Mouse (Mus musculus) MEL (cell line): ENCODE measurements around the gene Cenps. TPM values are rescaled to one million over a fixed set of nuclear protein-coding genes. Genes with fewer than 3 reads are reported as not detected.
A peak's percentile ranks its signal among the peaks of the same experiment; 100 is the strongest.

Source experiments
- DNase-seq: peaks from one replicate; pipeline ENCODE4 v3.0.0; 2011; ENCODE audit warnings: low read depth, low spot score
- H3K27ac ChIP-seq: 2 replicates; pipeline ENCODE4 v1.5.1; 2012; ENCODE audit warnings: low read depth, mild to moderate bottlenecking, control low read depth, low read length, moderate library complexity; ENCODE audit not compliant: control insufficient read depth
- H3K27me3 ChIP-seq, 2 experiments: fragments of 150-350 bp in 1 of 2; sonication (generic) in 1 of 2; 2 replicates each; pipeline ENCODE4 v1.6.1; 2012; ENCODE audit warnings: low read length in 2 of 2, mild to moderate bottlenecking in 2 of 2, improper control_type of control experiment in 1 of 2, moderate library complexity in 1 of 2; ENCODE audit not compliant: insufficient read depth in 2 of 2, control insufficient read depth in 1 of 2
- H3K36me3 ChIP-seq, 2 experiments: 2 replicates each; pipeline ENCODE4 v1.6.1; 2012 to 2014; ENCODE audit warnings: low read length in 2 of 2, improper control_type of control experiment in 1 of 2, inconsistent platforms in 1 of 2, mild to moderate bottlenecking in 1 of 2; ENCODE audit not compliant: insufficient read depth in 2 of 2, control insufficient read depth in 1 of 2
- H3K4me1 ChIP-seq, 2 experiments: fragments of 150-350 bp in 1 of 2; sonication (generic) in 1 of 2; 2 replicates each; pipeline ENCODE4 v1.6.1; 2012; ENCODE audit warnings: low read length in 2 of 2, improper control_type of control experiment in 1 of 2, mild to moderate bottlenecking in 1 of 2; ENCODE audit not compliant: insufficient read depth in 2 of 2, control insufficient read depth in 1 of 2
- H3K4me3 ChIP-seq, 2 experiments: fragments of 150-350 bp in 1 of 2; sonication (generic) in 1 of 2; 2 replicates each; pipeline ENCODE4 v1.5.1; 2012; ENCODE audit warnings: low read depth in 2 of 2, low read length in 2 of 2, mild to moderate bottlenecking in 2 of 2, moderate library complexity in 2 of 2, control low read depth in 1 of 2, improper control_type of control experiment in 1 of 2; ENCODE audit not compliant: control insufficient read depth in 1 of 2, insufficient read depth in 1 of 2
- H3K79me2 ChIP-seq: 2 replicates; pipeline ENCODE4 v1.6.1; 2012; ENCODE audit warnings: mild to moderate bottlenecking, low read length, moderate library complexity; ENCODE audit not compliant: control insufficient read depth, poor library complexity, insufficient read depth
- H3K9ac ChIP-seq: 2 replicates; pipeline ENCODE4 v1.6.1; 2012; ENCODE audit warnings: low read depth, mild to moderate bottlenecking, control low read depth, low read length, moderate library complexity; ENCODE audit not compliant: control insufficient read depth, poor library complexity, severe bottlenecking
- H3K9me3 ChIP-seq: fragments of 150-350 bp; sonication (generic); replicated peaks from 2 replicates; pipeline ENCODE4 v1.6.1; 2012; ENCODE audit warnings: mild to moderate bottlenecking, low read length, improper control_type of control experiment, moderate library complexity; ENCODE audit not compliant: insufficient read depth
- BHLHE40 ChIP-seq: IDR thresholded peaks from 2 replicates; pipeline ENCODE4 v1.6.1; 2012; ENCODE audit warnings: low read depth, mild to moderate bottlenecking, inconsistent platforms, low read length, improper control_type of control experiment, borderline replicate concordance
- CHD1 ChIP-seq: IDR thresholded peaks from 2 replicates; pipeline ENCODE4 v1.6.1; 2012; ENCODE audit warnings: low read depth, mild to moderate bottlenecking, inconsistent platforms, low read length, improper control_type of control experiment
- CTCF ChIP-seq, 3 experiments: IDR thresholded peaks in 2 of 3; conservative IDR thresholded peaks in 1 of 3; 2 replicates each; pipeline ENCODE4 v1.5.1; 2011 to 2012; ENCODE audit warnings: low read length in 3 of 3, low read depth in 2 of 3, mild to moderate bottlenecking in 2 of 3, improper control_type of control experiment in 1 of 3, inconsistent platforms in 1 of 3, mixed read lengths in 1 of 3, moderate library complexity in 1 of 3; ENCODE audit not compliant: control insufficient read depth in 1 of 3, insufficient read depth in 1 of 3, poor library complexity in 1 of 3, severe bottlenecking in 1 of 3
- E2F4 ChIP-seq: IDR thresholded peaks from 2 replicates; pipeline ENCODE4 v1.6.1; 2011; ENCODE audit warnings: low read depth, low read length, improper control_type of control experiment, borderline replicate concordance
- EP300 ChIP-seq, 2 experiments: IDR thresholded peaks; 2 replicates each; pipeline ENCODE4 v1.6.1; 2011; ENCODE audit warnings: improper control_type of control experiment in 2 of 2, low read length in 2 of 2, low read depth in 1 of 2, mild to moderate bottlenecking in 1 of 2
- JUND ChIP-seq: IDR thresholded peaks from 2 replicates; pipeline ENCODE4 v1.6.1; 2011; ENCODE audit warnings: low read depth, mild to moderate bottlenecking, improper control_type of control experiment, low read length
- KAT2A ChIP-seq: conservative IDR thresholded peaks from 2 replicates; pipeline ENCODE4 v1.6.1; 2012; ENCODE audit warnings: low read depth, low read length, improper control_type of control experiment, inconsistent platforms
- MAFK ChIP-seq: IDR thresholded peaks from 2 replicates; pipeline ENCODE4 v1.6.1; 2011; ENCODE audit warnings: low read depth, mild to moderate bottlenecking, low read length, improper control_type of control experiment, borderline replicate concordance
- MAX ChIP-seq: IDR thresholded peaks from 2 replicates; pipeline ENCODE4 v1.6.1; 2011; ENCODE audit warnings: low read length, improper control_type of control experiment
- MEF2A ChIP-seq: IDR thresholded peaks from 2 replicates; pipeline ENCODE4 v1.6.1; 2014; ENCODE audit warnings: low read depth, mild to moderate bottlenecking, inconsistent platforms, low read length, improper control_type of control experiment; ENCODE audit not compliant: poor library complexity, insufficient replicate concordance, severe bottlenecking; ENCODE audit errors: extremely low read depth
- MYB ChIP-seq: IDR thresholded peaks from 2 replicates; pipeline ENCODE4 v1.6.1; 2011; ENCODE audit warnings: mild to moderate bottlenecking, low read depth, low read length, improper control_type of control experiment
- NELFE ChIP-seq: IDR thresholded peaks from 2 replicates; pipeline ENCODE4 v1.6.1; 2011; ENCODE audit warnings: low read depth, low read length, improper control_type of control experiment
- NRF1 ChIP-seq: IDR thresholded peaks from 2 replicates; pipeline ENCODE4 v1.6.1; 2014; ENCODE audit warnings: low read depth, mild to moderate bottlenecking, inconsistent platforms, low read length, improper control_type of control experiment, moderate library complexity; ENCODE audit not compliant: poor library complexity, insufficient read depth, severe bottlenecking
- POLR2A ChIP-seq, 2 experiments: IDR thresholded peaks; 2 replicates each; pipeline ENCODE4 v1.6.1; 2011 to 2012; ENCODE audit warnings: low read length in 2 of 2, mild to moderate bottlenecking in 2 of 2, control low read depth in 1 of 2, improper control_type of control experiment in 1 of 2, low read depth in 1 of 2, moderate library complexity in 1 of 2; ENCODE audit not compliant: control insufficient read depth in 1 of 2, insufficient read depth in 1 of 2, poor library complexity in 1 of 2
- RAD21 ChIP-seq: IDR thresholded peaks from 2 replicates; pipeline ENCODE4 v1.6.1; 2011; ENCODE audit warnings: mild to moderate bottlenecking, low read depth, low read length, improper control_type of control experiment
- RCOR1 ChIP-seq: IDR thresholded peaks from 2 replicates; pipeline ENCODE4 v1.6.1; 2012; ENCODE audit warnings: low read depth, mild to moderate bottlenecking, inconsistent platforms, low read length, improper control_type of control experiment
- SMC3 ChIP-seq: IDR thresholded peaks from 2 replicates; pipeline ENCODE4 v1.6.1; 2011; ENCODE audit warnings: low read depth, low read length, improper control_type of control experiment
- TBP ChIP-seq: IDR thresholded peaks from 2 replicates; pipeline ENCODE4 v1.8.0; 2011; ENCODE audit warnings: low read depth, low read length, improper control_type of control experiment
- TCF12 ChIP-seq: IDR thresholded peaks from 2 replicates; pipeline ENCODE4 v1.6.1; 2014; ENCODE audit warnings: low read depth, mild to moderate bottlenecking, inconsistent platforms, low read length, improper control_type of control experiment, moderate library complexity
- UBTF ChIP-seq: IDR thresholded peaks from 2 replicates; pipeline ENCODE4 v1.6.1; 2012; ENCODE audit warnings: low read depth, mild to moderate bottlenecking, inconsistent platforms, low read length, improper control_type of control experiment, moderate library complexity, borderline replicate concordance; ENCODE audit not compliant: insufficient read depth
- ZC3H11A ChIP-seq: IDR thresholded peaks from 2 replicates; pipeline ENCODE4 v1.6.1; 2012; ENCODE audit warnings: low read depth, mild to moderate bottlenecking, inconsistent platforms, low read length, improper control_type of control experiment
- ZKSCAN1 ChIP-seq: IDR thresholded peaks from 2 replicates; pipeline ENCODE4 v1.6.1; 2012; ENCODE audit warnings: low read depth, mild to moderate bottlenecking, inconsistent platforms, low read length, improper control_type of control experiment, moderate library complexity
- ZNF384 ChIP-seq: IDR thresholded peaks from 2 replicates; pipeline ENCODE4 v1.6.1; 2012; ENCODE audit warnings: low read depth, mild to moderate bottlenecking, inconsistent platforms, low read length, improper control_type of control experiment
- polyA plus RNA-seq, 2 experiments: library from polyadenylated mRNA; stranded (reverse) in 1 of 2; unstranded in 1 of 2; fragments of >175 nt in 1 of 2; fragments of >200 nt in 1 of 2; gene quantifications; 2 replicates each; pipeline versions ENCODE4 v1.2.1 to v1.2.4; 2012; ENCODE audit warnings: low replicate concordance in 2 of 2, low read depth in 1 of 2; ENCODE audit not compliant: insufficient read length in 2 of 2, insufficient read depth in 1 of 2, missing spikeins in 1 of 2
- total RNA-seq: library from RNA; depleted of rRNA; stranded (reverse); fragments of 300-350 nt; gene quantifications from 2 replicates; pipeline ENCODE4 v1.2.3, GENCODE M21; 2012

Cenps gene
- total and polyA plus RNA-seq, 3 experiments, result 13.4 to 60.7 TPM; not detected in 1

GRCm38 (mm10) chr4:149085381-149085780 lies 52.0 kb downstream of the Cenps start:
- Histone ChIP-seq H3K79me2 (0 out of 2 replicates have a peak, but pooled peaks cover 4% of the 10 kb centered on the region), H3K36me3 (no peaks in the 10 kb centered on the region), H3K27ac (no peak overlapping the region), H3K4me3 (no peak overlapping the region), H3K4me1 (no peaks in the 10 kb centered on the region), H3K27me3 (no peaks in the 10 kb centered on the region), H3K9me3 (no peaks in the 10 kb centered on the region), H3K9ac (no peak overlapping the region)
- TF ChIP-seq ZNF384 (no peak), TCF12 (no peak), NRF1 (no peak), UBTF (no peak), CTCF (IDR thresholded peaks at IDR 0.05 in 2 of 3, conservative IDR thresholded peaks at IDR 0.05 in 1 of 3; ENCODE audit: control insufficient read depth in 1 of 3, insufficient read depth in 1 of 3, low read depth in 2 of 3, low read length in 3 of 3, poor library complexity in 1 of 3, severe bottlenecking in 1 of 3) (no peak), JUND (no peak), KAT2A (no peak), MAFK (no peak), BHLHE40 (no peak), RCOR1 (no peak), MYB (no peak), MEF2A (no peak)
- DNase-seq, result no peak

GRCm38 (mm10) chr4:149081528-149081927 lies 55.9 kb downstream of the Cenps start:
- Histone ChIP-seq H3K9ac (no peak overlapping the region), H3K4me3 (no peak overlapping the region), H3K4me1 (no peaks in the 10 kb centered on the region)
- TF ChIP-seq E2F4 (no peak), MYB (no peak), POLR2A (IDR thresholded peaks at IDR 0.05; ENCODE audit: control insufficient read depth in 1 of 2, insufficient read depth in 1 of 2, low read depth in 1 of 2, low read length in 2 of 2, poor library complexity in 1 of 2) (no peak), ZC3H11A (no peak), CHD1 (no peak), RAD21 (no peak), EP300 (IDR thresholded peaks at IDR 0.05; ENCODE audit: low read depth in 1 of 2, low read length in 2 of 2) (no peak), ZKSCAN1 (no peak), TCF12 (no peak), NELFE (no peak), BHLHE40 (no peak), MAX (no peak), SMC3 (no peak), TBP (no peak), UBTF (no peak)
- TF ChIP-seq, all 39 proteins: peak for 0
- no peaks in the 10 kb centered on the region for H3K9me3 ChIP-seq
- H3K79me2 ChIP-seq, result peaks cover 5% of the 10 kb centered on the region; the same call in 1 of the 2 replicates
- no peaks in the 10 kb centered on the region for H3K27me3 ChIP-seq
- peak; percentile 12 for DNase-seq
- H3K36me3 ChIP-seq, result no peaks in the 10 kb centered on the region
- no peak overlapping the region for H3K27ac ChIP-seq
